Mouse (Mus musculus) brain, embryonic 14.5 days (tissue): ENCODE measurements around the gene Zfp1.

Experiments used
- CTCF ChIP-seq: fragments of 200-500 bp; IDR thresholded peaks from 2 replicates; pipeline ENCODE4 v1.5.1; 2012; ENCODE audit warnings: inconsistent platforms, mild to moderate bottlenecking, moderate library complexity, borderline replicate concordance; ENCODE audit not compliant: insufficient read depth, insufficient read length; ENCODE audit errors: extremely low read depth
- POLR2A ChIP-seq: fragments of 200-500 bp; IDR thresholded peaks from 2 replicates; pipeline ENCODE4 v1.6.1; 2012; ENCODE audit warnings: mild to moderate bottlenecking, inconsistent platforms, borderline replicate concordance; ENCODE audit not compliant: poor library complexity, insufficient read depth, insufficient read length, severe bottlenecking; ENCODE audit errors: extremely low read depth

DNA sequence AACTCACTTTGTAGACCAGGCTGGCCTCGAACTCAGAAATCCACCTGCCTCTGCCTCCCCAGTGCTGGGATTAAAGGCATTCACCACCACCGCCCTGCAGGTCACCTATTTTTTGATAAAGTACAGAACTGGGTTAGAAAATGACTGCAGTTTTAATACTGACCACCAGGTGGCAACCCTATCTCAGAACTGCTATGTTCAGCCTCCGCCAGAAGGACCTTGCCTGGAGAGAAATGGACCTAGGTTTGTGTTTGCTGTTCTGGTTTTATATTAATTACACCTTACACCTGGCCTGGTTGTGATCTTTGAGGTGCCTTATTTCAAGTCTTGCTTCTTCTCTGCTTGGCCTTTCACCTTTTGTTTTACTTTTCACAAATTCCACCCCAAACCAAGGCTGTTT is 34.9 kb downstream of the Zfp1 start:
- TF ChIP-seq POLR2A (no peak), CTCF (peak; percentile 72; the same call in 1 of the 2 replicates)
